Mouse (Mus musculus) neural tube, embryonic 10.5 days (tissue): Measurements from ENCODE around the gene D930007J09Rik.

Source experiments
- DNase-seq: peaks from one replicate; pipeline ENCODE4 v3.0.0-alpha.2; 2017; ENCODE audit warnings: low spot score; ENCODE audit errors: extremely low spot score

D930007J09Rik gene

DNA sequence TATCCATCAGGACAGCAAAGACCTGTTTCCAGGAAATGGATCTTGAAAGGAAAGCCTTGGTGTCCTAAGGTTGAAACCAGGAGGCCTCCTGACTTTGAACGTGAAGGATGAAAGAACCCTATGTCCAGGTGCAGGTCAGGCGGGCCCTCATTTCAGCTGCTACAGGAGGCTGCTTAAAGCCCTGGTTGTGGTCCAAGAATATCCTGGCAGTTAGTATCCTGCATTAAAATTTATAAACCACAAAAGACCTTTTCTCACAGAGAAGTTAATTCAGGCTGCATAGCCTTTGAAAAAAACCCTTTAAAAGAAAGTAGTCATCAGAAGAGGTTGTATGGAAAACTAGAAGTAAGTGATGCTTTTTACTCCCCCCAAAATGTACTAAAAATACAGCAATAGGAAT, 41.9 kb downstream of the D930007J09Rik start:
- no peak for DNase-seq

DNA sequence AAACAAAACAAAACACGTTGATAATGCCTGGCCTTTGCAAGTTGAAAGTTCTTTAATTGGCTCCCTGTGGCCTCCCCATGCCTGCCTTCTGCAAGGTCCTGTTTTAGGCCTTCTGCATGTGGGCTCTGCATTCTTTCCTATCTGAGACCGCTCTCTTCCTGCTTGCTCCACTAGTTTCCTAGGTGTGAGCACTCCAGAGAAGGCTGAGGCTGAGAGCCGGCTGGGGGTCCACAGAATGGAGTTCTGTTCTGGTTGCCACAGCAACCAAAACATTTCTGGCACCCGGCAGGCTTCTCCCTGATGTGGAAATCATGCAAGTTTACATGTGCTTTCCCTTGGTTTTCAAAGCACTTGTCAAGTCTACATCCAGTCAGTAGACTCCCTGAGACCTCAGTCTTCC, 43.6 kb downstream of the D930007J09Rik start:
- DNase-seq, result no peak
